Mouse (Mus musculus): Measurements from ENCODE around the gene Grik4. TPM values are rescaled to one million over a fixed set of nuclear protein-coding genes. Genes with fewer than 3 reads are reported as not detected.
"Not testable (repeated sequence)": the region's sequence is repeated elsewhere in the genome, so short reads cannot be mapped to it uniquely, and the experiment has no call there.

Grik4 gene
- total RNA-seq (2014; rRNA removed) (6.8 and 11.9 TPM in 2 replicates), polyA plus RNA-seq (2015; fragmentation: Nextera tagmentation; extraction: Ambion mirVana) (4.4 and 7.7 TPM in 2 replicates)

DNA sequence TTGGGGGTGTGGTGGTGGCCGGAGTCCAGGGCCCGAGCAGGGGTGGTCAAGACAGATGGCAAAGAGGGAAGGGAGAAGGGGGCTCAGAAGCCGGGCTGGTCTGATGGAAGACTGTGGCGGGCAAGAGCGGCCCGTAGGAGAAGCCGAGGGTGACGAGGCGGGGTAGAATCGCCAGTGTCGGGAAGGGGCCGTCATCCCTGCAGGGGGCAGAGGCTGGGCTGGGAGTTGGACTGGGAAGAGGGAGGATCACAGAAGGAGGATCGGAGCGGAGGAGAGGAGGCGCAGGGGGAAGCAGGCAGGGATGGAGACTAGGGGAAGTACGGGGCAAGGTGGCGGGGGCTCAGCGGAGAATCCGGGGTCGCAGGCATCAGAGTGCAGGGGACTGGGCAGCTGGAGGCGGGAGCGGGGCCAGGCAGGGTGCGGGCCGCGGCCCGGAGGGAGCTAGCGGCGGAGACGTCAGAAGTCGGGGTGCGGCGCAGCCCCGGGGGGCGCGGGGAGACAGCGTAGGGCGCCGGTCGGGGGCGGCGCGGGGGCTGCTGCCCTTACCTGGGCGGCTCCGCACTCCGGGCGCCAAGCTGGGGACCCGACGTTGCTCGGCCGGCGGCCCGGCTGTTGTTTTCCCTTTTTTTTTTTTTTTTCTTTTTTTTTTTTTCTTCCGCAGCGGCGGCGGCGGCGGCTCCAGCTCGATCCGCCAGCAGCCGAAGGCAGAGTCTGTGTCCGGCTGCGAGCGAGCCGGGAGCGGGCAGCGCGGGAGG is at the start of gene Grik4:
Grik4 (minus strand) TSS at position 713 of the 755 bp plus-strand sequence.
- H3K4me2 ChIP-seq (ENCODE audit: low read depth), result peak within 1 kb of the TSS; percentile 99
- no peaks in the 10 kb centered on the region for H3K36me3 ChIP-seq (ENCODE audit: insufficient read depth)
- H3K9ac ChIP-seq, result peak within 1 kb of the TSS; percentile 80
- H3K4me1 ChIP-seq (ENCODE audit: insufficient read depth), result no peaks in the 10 kb centered on the region
- DNase-seq (peak; percentile 31), ATAC-seq (peak; percentile 85)
- peak; percentile 43 for TF ChIP-seq CTCF (IDR thresholded peaks at IDR 0.05; ENCODE audit: low read depth)
- H3K9me3 ChIP-seq (ENCODE audit: low read length), result no peaks in the 10 kb centered on the region
- H3K27me3 ChIP-seq (ENCODE audit: insufficient read depth, low read length), result no peaks in the 10 kb centered on the region; the same call in 1 of the 2 replicates
- peak within 1 kb of the TSS; percentile 74 for H3K4me3 ChIP-seq (ENCODE audit: low read depth, low read length)
- peak within 1 kb of the TSS; percentile 54; the same call in 1 of the 2 replicates for H3K27ac ChIP-seq (ENCODE audit: low read depth, low read length)
- under 1% methylated on average over 55 of the region's 68 CpGs for WGBS

DNA sequence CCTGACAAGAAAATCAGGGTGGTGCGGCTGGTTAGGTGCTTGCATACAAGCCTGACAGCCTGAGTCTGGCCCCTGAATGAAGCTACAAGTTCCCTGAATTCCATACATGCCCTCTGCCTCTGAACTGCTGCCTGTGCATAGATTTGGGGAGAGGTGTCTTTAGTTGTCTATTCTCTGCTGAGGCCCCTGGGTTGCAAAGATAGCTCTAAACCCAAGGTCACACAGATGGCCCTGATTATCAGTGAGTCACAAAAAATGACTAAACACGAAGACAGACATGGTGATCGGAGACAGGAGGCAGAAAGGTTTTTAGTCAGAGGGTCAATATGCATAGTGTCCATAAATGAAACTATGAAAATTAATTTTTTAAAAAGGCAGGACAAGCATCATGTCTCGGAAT is 49.4 kb upstream of the Grik4 start:
- no peaks in the 10 kb centered on the region for H3K4me1 ChIP-seq (ENCODE audit: insufficient read depth)
- TF ChIP-seq CTCF (IDR thresholded peaks at IDR 0.05; ENCODE audit: low read depth), result no peak
- H3K9me3 ChIP-seq (ENCODE audit: low read length), result no peaks in the 10 kb centered on the region
- no peak overlapping the region for H3K27ac ChIP-seq (ENCODE audit: low read depth, low read length)
- no peak overlapping the region for H3K9ac ChIP-seq
- WGBS, result 94% methylated on average over 4 of the region's 4 CpGs
- ATAC-seq, result no peak
- H3K4me2 ChIP-seq (ENCODE audit: low read depth), result no peak overlapping the region
- no peak for DNase-seq
- peaks cover 79% of the 10 kb centered on the region for H3K36me3 ChIP-seq (ENCODE audit: insufficient read depth)
- no peaks in the 10 kb centered on the region for H3K27me3 ChIP-seq (ENCODE audit: insufficient read depth, low read length)
- H3K4me3 ChIP-seq (ENCODE audit: low read depth, low read length), result no peak overlapping the region

DNA sequence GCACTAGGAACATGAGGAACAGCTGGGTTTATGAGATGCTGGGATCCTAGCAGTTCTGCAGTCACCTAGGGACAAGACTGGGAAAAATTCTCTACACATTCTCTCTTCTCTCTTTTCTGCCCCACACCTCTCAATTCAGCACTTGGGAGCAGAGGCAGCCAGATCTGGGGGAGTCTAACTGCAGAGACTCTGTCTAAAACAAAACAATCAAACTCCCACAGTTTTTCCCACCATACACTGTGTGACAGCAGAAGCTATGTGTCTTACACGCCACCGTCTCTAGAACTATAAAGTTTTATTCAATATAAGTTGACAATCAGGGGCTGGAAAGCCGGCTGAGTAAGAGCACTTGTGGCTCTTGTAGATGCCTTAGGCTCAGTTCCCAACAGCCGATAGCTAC is 43.7 kb upstream of the Grik4 start:
- TF ChIP-seq CTCF (IDR thresholded peaks at IDR 0.05; ENCODE audit: low read depth), result no peak
- Histone ChIP-seq H3K4me3 (ENCODE audit: low read depth, low read length) (no peak overlapping the region), H3K9me3 (ENCODE audit: low read length) (no peaks in the 10 kb centered on the region), H3K4me1 (ENCODE audit: insufficient read depth) (no peaks in the 10 kb centered on the region), H3K4me2 (ENCODE audit: low read depth) (no peak overlapping the region), H3K27ac (ENCODE audit: low read depth, low read length) (no peak overlapping the region), H3K9ac (no peak overlapping the region), H3K27me3 (ENCODE audit: insufficient read depth, low read length) (no peaks in the 10 kb centered on the region), H3K36me3 (ENCODE audit: insufficient read depth) (peaks cover 67% of the 10 kb centered on the region)
- DNase-seq (no peak), ATAC-seq (no peak)
- WGBS, result 89% methylated on average over 4 of the region's 4 CpGs

DNA sequence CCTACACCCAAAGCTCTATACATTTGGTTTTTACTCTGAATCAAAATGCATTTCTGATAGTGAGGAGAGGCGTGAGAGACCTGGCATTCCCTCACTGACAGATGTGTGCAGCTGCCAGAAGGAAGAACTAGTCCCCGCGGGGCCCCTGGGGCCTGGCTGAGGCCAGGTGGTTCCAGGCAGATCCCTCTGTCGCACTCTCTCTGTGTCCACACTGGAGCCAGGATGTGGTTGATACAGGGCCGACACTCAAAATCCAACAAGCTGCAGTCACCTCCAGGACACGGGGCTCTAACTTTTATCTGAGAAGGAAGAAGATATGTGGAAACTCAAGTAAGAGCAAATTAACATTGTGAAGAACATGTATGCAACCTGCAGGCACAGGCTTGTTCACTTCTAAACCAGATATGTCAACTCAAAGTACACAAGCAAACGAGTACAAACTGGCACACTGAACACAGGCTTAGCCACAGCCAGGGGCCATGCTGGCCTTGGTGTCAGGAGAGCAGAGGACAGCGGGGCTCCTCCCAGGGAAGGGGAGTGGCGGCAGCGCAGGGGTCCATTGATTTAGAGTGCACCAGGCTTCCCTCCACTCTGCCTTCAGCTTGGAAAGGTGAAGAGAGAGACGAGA is 24.7 kb upstream of the Grik4 start:
- Histone ChIP-seq H3K27ac (ENCODE audit: low read depth, low read length) (no peak overlapping the region), H3K4me3 (ENCODE audit: low read depth, low read length) (no peak overlapping the region), H3K9ac (no peak overlapping the region), H3K9me3 (ENCODE audit: low read length) (no peaks in the 10 kb centered on the region), H3K27me3 (ENCODE audit: insufficient read depth, low read length) (no peaks in the 10 kb centered on the region), H3K4me1 (ENCODE audit: insufficient read depth) (no peaks in the 10 kb centered on the region), H3K4me2 (ENCODE audit: low read depth) (no peak overlapping the region), H3K36me3 (ENCODE audit: insufficient read depth) (peaks cover 63% of the 10 kb centered on the region)
- ATAC-seq (no peak), DNase-seq (no peak)
- TF ChIP-seq CTCF (IDR thresholded peaks at IDR 0.05; ENCODE audit: low read depth), result no peak
- 73% methylated on average over 11 of the region's 11 CpGs for WGBS

DNA sequence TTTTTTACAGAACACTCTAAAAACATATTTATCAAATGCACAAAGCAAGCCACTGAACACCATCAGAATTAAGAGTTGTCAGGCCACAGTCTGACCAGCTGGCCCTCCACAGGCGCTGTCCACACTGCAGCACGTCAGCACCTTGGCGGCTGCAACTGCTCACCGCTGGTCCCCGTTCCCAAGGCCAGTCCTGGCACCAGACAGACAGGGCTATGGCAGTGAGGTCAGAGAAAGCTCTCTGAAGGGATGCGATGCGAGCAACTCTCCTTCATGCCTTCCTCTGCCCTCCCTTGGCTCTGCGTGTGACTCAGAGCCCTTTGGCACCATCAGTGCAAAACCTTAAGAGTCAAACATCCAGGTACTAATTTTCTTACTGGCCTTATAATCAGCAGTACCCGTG is 23.4 kb upstream of the Grik4 start:
- DNase-seq (no peak), ATAC-seq (no peak)
- Histone ChIP-seq H3K36me3 (ENCODE audit: insufficient read depth) (peaks cover 54% of the 10 kb centered on the region), H3K9ac (no peak overlapping the region), H3K4me3 (ENCODE audit: low read depth, low read length) (no peak overlapping the region), H3K4me1 (ENCODE audit: insufficient read depth) (no peaks in the 10 kb centered on the region), H3K9me3 (ENCODE audit: low read length) (no peaks in the 10 kb centered on the region), H3K27ac (ENCODE audit: low read depth, low read length) (no peak overlapping the region), H3K4me2 (ENCODE audit: low read depth) (no peak overlapping the region), H3K27me3 (ENCODE audit: insufficient read depth, low read length) (no peaks in the 10 kb centered on the region)
- WGBS, result 88% methylated on average over 9 of the region's 9 CpGs
- TF ChIP-seq CTCF (IDR thresholded peaks at IDR 0.05; ENCODE audit: low read depth), result no peak

DNA sequence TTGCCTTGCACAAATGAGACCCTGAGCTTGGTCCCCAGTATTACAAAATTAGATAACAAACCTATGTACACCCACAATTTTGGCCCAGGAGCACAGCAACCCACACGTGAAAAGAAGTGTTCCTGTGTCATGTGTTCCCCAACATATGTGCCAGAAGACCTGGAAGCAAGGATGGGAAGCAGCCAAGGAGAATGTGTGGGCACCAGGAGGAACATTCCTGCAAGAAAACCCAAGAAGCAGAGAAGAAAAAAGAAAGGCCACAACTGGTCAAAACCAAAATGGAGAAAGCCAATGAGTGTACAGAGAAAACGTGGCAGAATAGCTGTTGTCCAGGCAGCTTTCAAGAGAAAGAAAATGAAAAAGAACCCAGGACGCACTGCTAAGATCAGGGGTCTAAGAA is 20.5 kb upstream of the Grik4 start:
- 81% methylated on average over 3 of the region's 3 CpGs for WGBS
- peaks cover 28% of the 10 kb centered on the region for H3K36me3 ChIP-seq (ENCODE audit: insufficient read depth)
- H3K27ac ChIP-seq (ENCODE audit: low read depth, low read length); H3K27me3 ChIP-seq (ENCODE audit: insufficient read depth, low read length); H3K9ac ChIP-seq; H3K4me2 ChIP-seq (ENCODE audit: low read depth); H3K4me3 ChIP-seq (ENCODE audit: low read depth, low read length); ATAC-seq; H3K4me1 ChIP-seq (ENCODE audit: insufficient read depth); H3K9me3 ChIP-seq (ENCODE audit: low read length); DNase-seq: not testable (repeated sequence)

DNA sequence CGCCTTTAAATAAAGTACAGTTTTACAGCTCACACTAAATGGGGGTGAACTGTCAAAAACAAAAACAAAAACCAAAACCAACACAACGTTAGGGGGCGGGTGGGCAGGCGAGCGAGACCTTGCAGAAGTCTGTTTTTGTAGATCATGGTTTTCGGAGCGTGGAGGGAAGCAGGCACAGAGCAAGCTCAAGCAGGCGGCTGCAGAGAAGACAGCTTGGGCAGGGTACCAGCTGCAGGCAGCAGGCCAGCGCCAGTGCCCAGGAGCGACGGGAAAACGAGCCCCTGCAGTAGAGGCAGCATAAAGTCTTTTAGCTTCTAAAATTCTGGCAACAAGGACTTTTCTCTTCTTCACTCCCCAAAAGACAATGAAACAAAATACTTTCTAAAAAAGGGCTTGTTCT is 20.1 kb upstream of the Grik4 start:
- no peaks in the 10 kb centered on the region for H3K9me3 ChIP-seq (ENCODE audit: low read length)
- H3K27ac ChIP-seq (ENCODE audit: low read depth, low read length), result no peak overlapping the region
- H3K4me2 ChIP-seq (ENCODE audit: low read depth), result no peak overlapping the region
- H3K36me3 ChIP-seq (ENCODE audit: insufficient read depth), result peaks cover 25% of the 10 kb centered on the region
- no peak overlapping the region for H3K4me3 ChIP-seq (ENCODE audit: low read depth, low read length)
- TF ChIP-seq CTCF (IDR thresholded peaks at IDR 0.05; ENCODE audit: low read depth), result no peak
- no peaks in the 10 kb centered on the region for H3K27me3 ChIP-seq (ENCODE audit: insufficient read depth, low read length)
- WGBS, result 55% methylated on average over 12 of the region's 12 CpGs
- no peak overlapping the region for H3K9ac ChIP-seq
- peak; percentile 58 for DNase-seq
- peak; percentile 69 for ATAC-seq
- H3K4me1 ChIP-seq (ENCODE audit: insufficient read depth), result no peaks in the 10 kb centered on the region

All from forebrain, postnatal 0 days (tissue).